Mouse (Mus musculus) hindbrain, embryonic 10.5 days (tissue): ENCODE measurements around the gene Cyp4a10. TPM values are rescaled to one million over a fixed set of nuclear protein-coding genes. Genes with fewer than 3 reads are reported as not detected.
"Not testable (repeated sequence)": the region's sequence is repeated elsewhere in the genome, so short reads cannot be mapped to it uniquely, and the experiment has no call there.

ENCODE experiments used
- DNase-seq: peaks from one replicate; pipeline ENCODE4 v3.0.0-alpha.2; 2017; ENCODE audit warnings: low spot score
- H3K27ac ChIP-seq: fragments of 300-500 bp; sonication (generic); 2 replicates; pipeline ENCODE4 v1.5.1; 2016; ENCODE audit warnings: mild to moderate bottlenecking, moderate library complexity
- H3K27me3 ChIP-seq: fragments of 300-500 bp; sonication (generic); 2 replicates; pipeline ENCODE4 v1.6.1; 2016; ENCODE audit warnings: mild to moderate bottlenecking; ENCODE audit not compliant: poor library complexity, insufficient read depth, severe bottlenecking
- H3K36me3 ChIP-seq: fragments of 300-500 bp; sonication (generic); 2 replicates; pipeline ENCODE4 v1.6.1; 2016; ENCODE audit warnings: mild to moderate bottlenecking, moderate library complexity
- H3K4me1 ChIP-seq: fragments of 300-500 bp; sonication (generic); replicated peaks from 2 replicates; pipeline ENCODE4 v1.6.1; 2016; ENCODE audit warnings: mild to moderate bottlenecking
- H3K4me3 ChIP-seq: fragments of 300-500 bp; sonication (generic); 2 replicates; pipeline ENCODE4 v1.5.1; 2016; ENCODE audit warnings: mild to moderate bottlenecking, moderate library complexity
- H3K9me3 ChIP-seq: fragments of 300-500 bp; sonication (generic); 2 replicates; pipeline ENCODE4 v1.6.1; 2016; ENCODE audit warnings: mild to moderate bottlenecking, moderate library complexity
- WGBS: fragments of 180-500 bp; shearing (Covaris S2); methylation state at CpG from one replicate; pipeline ENCODE4 v1.1.7; 2016; 5-methylcytosine and 5-hydroxymethylcytosine counted together
- polyA plus RNA-seq: library from polyadenylated mRNA; unstranded; fragments of >200 nt; fragmentation: Nextera tagmentation; extraction: Ambion mirVana; gene quantifications from 2 replicates; pipeline ENCODE4 v1.2.1, GENCODE M21; 2016

The Cyp4a10 gene
- polyA plus RNA-seq, result not detected in 2 replicates

GRCm38 (mm10) chr4:115518000-115518399 lies at the start of gene Cyp4a10:
Gene Cyp4a10 (plus strand): TSS chr4:115518264.
- not testable (repeated sequence) for H3K4me3 ChIP-seq, DNase-seq, H3K27me3 ChIP-seq, H3K36me3 ChIP-seq, H3K9me3 ChIP-seq, H3K4me1 ChIP-seq, H3K27ac ChIP-seq
- 79% methylated on average over 5 of the region's 5 CpGs for WGBS

- H3K4me3 ChIP-seq, H3K9me3 ChIP-seq, H3K4me1 ChIP-seq, H3K27me3 ChIP-seq, H3K27ac ChIP-seq, DNase-seq, H3K36me3 ChIP-seq: not testable (repeated sequence)
- 83% methylated on average over 3 of the region's 3 CpGs for WGBS
These were observed 44.5 kb upstream of the Cyp4a10 start for GRCm38 (mm10) chr4:115473585-115473984.

- not testable (repeated sequence) for H3K27me3 ChIP-seq, H3K36me3 ChIP-seq, H3K9me3 ChIP-seq, H3K4me1 ChIP-seq, H3K4me3 ChIP-seq, H3K27ac ChIP-seq, DNase-seq
These were observed 42.0 kb upstream of the Cyp4a10 start for GRCm38 (mm10) chr4:115476051-115476450.

GRCm38 (mm10) chr4:115481006-115481652 lies 36.9 kb upstream of the Cyp4a10 start:
- H3K4me3 ChIP-seq, result no peak overlapping the region
- no peaks in the 10 kb centered on the region for H3K4me1 ChIP-seq
- 76% methylated on average over 6 of the region's 6 CpGs for WGBS
- no peak for DNase-seq
- no peaks in the 10 kb centered on the region for H3K36me3 ChIP-seq
- H3K27ac ChIP-seq, result no peak overlapping the region
- H3K27me3 ChIP-seq, result no peaks in the 10 kb centered on the region
- no peaks in the 10 kb centered on the region for H3K9me3 ChIP-seq

GRCm38 (mm10) chr4:115496001-115496400 lies 22.1 kb upstream of the Cyp4a10 start, which contains the start of gene Cyp4a14:
Gene Cyp4a14 (minus strand): TSS chr4:115496142.
- H3K9me3 ChIP-seq, result no peaks in the 10 kb centered on the region
- no peak within 1 kb of the TSS for H3K27ac ChIP-seq
- H3K36me3 ChIP-seq, result no peaks in the 10 kb centered on the region
- WGBS, result 88% methylated on average over 1 of the region's 1 CpGs
- H3K4me3 ChIP-seq, result no peak within 1 kb of the TSS
- no peak for DNase-seq
- H3K4me1 ChIP-seq, result no peaks in the 10 kb centered on the region
- no peaks in the 10 kb centered on the region for H3K27me3 ChIP-seq

- H3K36me3 ChIP-seq, result no peaks in the 10 kb centered on the region
- DNase-seq, result no peak
- no peaks in the 10 kb centered on the region for H3K4me1 ChIP-seq
- WGBS, result 92% methylated on average over 3 of the region's 3 CpGs
- H3K9me3 ChIP-seq, result no peaks in the 10 kb centered on the region
- H3K4me3 ChIP-seq, result no peak overlapping the region
- no peaks in the 10 kb centered on the region for H3K27me3 ChIP-seq
- no peak overlapping the region for H3K27ac ChIP-seq
These were observed 20.6 kb upstream of the Cyp4a10 start for GRCm38 (mm10) chr4:115497466-115497865.

GRCm38 (mm10) chr4:115513964-115514363 lies 4.1 kb upstream of the Cyp4a10 start:
- not testable (repeated sequence) for H3K9me3 ChIP-seq, H3K27ac ChIP-seq, DNase-seq, H3K36me3 ChIP-seq, H3K27me3 ChIP-seq, H3K4me3 ChIP-seq, H3K4me1 ChIP-seq

GRCm38 (mm10) chr4:115519444-115519843 lies 1.4 kb downstream of the Cyp4a10 start:
- H3K36me3 ChIP-seq, result no peaks in the 10 kb centered on the region
- 82% methylated on average over 4 of the region's 4 CpGs for whole genome bisulfite sequencing
- no peak overlapping the region for H3K27ac ChIP-seq
- no peaks in the 10 kb centered on the region for H3K9me3 ChIP-seq
- no peak overlapping the region for H3K4me3 ChIP-seq
- no peaks in the 10 kb centered on the region for H3K4me1 ChIP-seq
- H3K27me3 ChIP-seq, result no peaks in the 10 kb centered on the region
- DNase-seq, result no peak

GRCm38 (mm10) chr4:115521766-115522165 lies 3.7 kb downstream of the Cyp4a10 start:
- no peaks in the 10 kb centered on the region for H3K27me3 ChIP-seq
- no peaks in the 10 kb centered on the region for H3K4me1 ChIP-seq
- H3K4me3 ChIP-seq, result no peak overlapping the region
- DNase-seq, result no peak
- 92% methylated on average over 2 of the region's 2 CpGs for WGBS
- H3K9me3 ChIP-seq, result no peaks in the 10 kb centered on the region
- no peak overlapping the region for H3K27ac ChIP-seq
- no peaks in the 10 kb centered on the region for H3K36me3 ChIP-seq

- H3K4me1 ChIP-seq, result no peaks in the 10 kb centered on the region
- H3K9me3 ChIP-seq, result no peaks in the 10 kb centered on the region
- no peaks in the 10 kb centered on the region for H3K27me3 ChIP-seq
- no peak for DNase-seq
- H3K36me3 ChIP-seq, result no peaks in the 10 kb centered on the region
- H3K4me3 ChIP-seq, result no peak overlapping the region
- H3K27ac ChIP-seq, result no peak overlapping the region
- WGBS, result 43% methylated on average over 1 of the region's 1 CpGs
These were observed 27.0 kb downstream of the Cyp4a10 start for GRCm38 (mm10) chr4:115545101-115545500.

- Histone ChIP-seq H3K27ac (no peak overlapping the region), H3K9me3 (no peaks in the 10 kb centered on the region), H3K36me3 (no peaks in the 10 kb centered on the region), H3K4me1 (no peaks in the 10 kb centered on the region), H3K27me3 (no peaks in the 10 kb centered on the region), H3K4me3 (no peak overlapping the region)
- WGBS, result 92% methylated on average over 2 of the region's 2 CpGs
- no peak for DNase-seq
These were observed 28.2 kb downstream of the Cyp4a10 start for GRCm38 (mm10) chr4:115546141-115546828.

- DNase-seq, result no peak
- WGBS, result 86% methylated on average over 3 of the region's 3 CpGs
- Histone ChIP-seq H3K36me3 (no peaks in the 10 kb centered on the region), H3K9me3 (no peaks in the 10 kb centered on the region), H3K27me3 (no peaks in the 10 kb centered on the region), H3K4me1 (no peaks in the 10 kb centered on the region), H3K4me3 (no peak overlapping the region), H3K27ac (no peak overlapping the region)
These were observed 34.7 kb downstream of the Cyp4a10 start for GRCm38 (mm10) chr4:115552726-115553125.

GRCm38 (mm10) chr4:115555513-115555912 lies 37.4 kb downstream of the Cyp4a10 start:
- H3K9me3 ChIP-seq, result no peaks in the 10 kb centered on the region
- H3K4me3 ChIP-seq, result no peak overlapping the region
- 71% methylated on average over 2 of the region's 2 CpGs for WGBS
- DNase-seq, result no peak
- H3K36me3 ChIP-seq, result no peaks in the 10 kb centered on the region
- no peaks in the 10 kb centered on the region for H3K27me3 ChIP-seq
- no peaks in the 10 kb centered on the region for H3K4me1 ChIP-seq
- H3K27ac ChIP-seq, result no peak overlapping the region
